Mouse (Mus musculus) liver, postnatal 0 days (tissue): ENCODE measurements around the gene Ppef2. TPM values are rescaled to one million over a fixed set of nuclear protein-coding genes. Genes with fewer than 3 reads are reported as not detected.

Experiments
- ATAC-seq: fragments of 200-750 bp; cut with Nextera tagmentation; 2 replicates; pipeline ENCODE4 v1.8.0; 2017; ENCODE audit warnings: mild to moderate bottlenecking, moderate library complexity
- DNase-seq: peaks from one replicate; pipeline ENCODE4 v3.0.0-alpha.2; 2016
- H3K27ac ChIP-seq: fragments of 300-500 bp; sonication (generic); 2 replicates; pipeline ENCODE4 v1.5.1; 2014; ENCODE audit warnings: antibody characterized with exemption, moderate library complexity, mild to moderate bottlenecking, low read depth
- H3K27me3 ChIP-seq: fragments of 300-500 bp; sonication (generic); 2 replicates; pipeline ENCODE4 v1.6.1; 2014; ENCODE audit warnings: low read length, control low read depth, mixed read lengths; ENCODE audit not compliant: insufficient read depth
- H3K36me3 ChIP-seq: fragments of 300-500 bp; sonication (generic); replicated peaks from 2 replicates; pipeline ENCODE4 v1.6.1; 2014; ENCODE audit warnings: mild to moderate bottlenecking, control low read depth, low read length, moderate library complexity, mixed read lengths; ENCODE audit not compliant: insufficient read depth
- H3K4me1 ChIP-seq: fragments of 300-500 bp; sonication (generic); 2 replicates; pipeline ENCODE4 v1.6.1; 2014; ENCODE audit warnings: antibody characterized with exemption, mild to moderate bottlenecking, control low read depth; ENCODE audit not compliant: insufficient read depth
- H3K4me2 ChIP-seq: fragments of 300-500 bp; sonication (generic); 2 replicates; pipeline ENCODE4 v1.6.1; 2014; ENCODE audit warnings: low read depth, mild to moderate bottlenecking, low read length, moderate library complexity, mixed read lengths
- H3K4me3 ChIP-seq: fragments of 300-500 bp; sonication (generic); 2 replicates; pipeline ENCODE4 v1.5.1; 2014; ENCODE audit warnings: low read depth, low read length
- H3K9ac ChIP-seq: fragments of 300-500 bp; sonication (generic); replicated peaks from 2 replicates; pipeline ENCODE4 v1.6.1; 2014; ENCODE audit warnings: mild to moderate bottlenecking, moderate library complexity
- H3K9me3 ChIP-seq: fragments of 300-500 bp; sonication (generic); 2 replicates; pipeline ENCODE4 v1.6.1; 2016; ENCODE audit warnings: mild to moderate bottlenecking, control low read depth, low read length, mixed read lengths
- CTCF ChIP-seq: sonication (generic); IDR thresholded peaks from 2 replicates; pipeline ENCODE4 v1.5.1; 2016; ENCODE audit warnings: antibody characterized with exemption, low read depth
- EP300 ChIP-seq: IDR thresholded peaks from 2 replicates; pipeline ENCODE4 v1.6.1; 2016; ENCODE audit warnings: antibody characterized with exemption, low read depth, mild to moderate bottlenecking
- WGBS: fragments of 180-500 bp; shearing (Covaris S2); extraction: QIAGEN DNeasy Blood & Tissue Kit; methylation state at CpG from one replicate; pipeline ENCODE4 v1.1.7; 2014; ENCODE audit not compliant: insufficient replicate concordance; 5-methylcytosine and 5-hydroxymethylcytosine counted together
- polyA plus RNA-seq: library from polyadenylated mRNA; unstranded; fragments of >200 nt; fragmentation: Nextera tagmentation; extraction: Ambion mirVana; gene quantifications from 2 replicates; pipeline ENCODE4 v1.2.1, GENCODE M21; 2015

Ppef2 gene
- polyA plus RNA-seq, 1 experiment from 2014 or later: not detected

- no peak overlapping the region for H3K4me3 ChIP-seq
- no peaks in the 10 kb centered on the region for H3K4me1 ChIP-seq
- DNase-seq (no peak), ATAC-seq (no peak)
- peaks cover 60% of the 10 kb centered on the region for H3K36me3 ChIP-seq
- no peaks in the 10 kb centered on the region for H3K9me3 ChIP-seq
- H3K27me3 ChIP-seq: no peaks in the 10 kb centered on the region
- H3K4me2 ChIP-seq: no peak overlapping the region
- 78% methylated on average over 8 of the region's 8 CpGs for WGBS
- H3K27ac ChIP-seq: no peak overlapping the region
- no peak overlapping the region for H3K9ac ChIP-seq
- TF ChIP-seq EP300: no peak
- no peak for TF ChIP-seq CTCF
Measured at GRCm38 (mm10) chr5:92183071-92183830, 72.8 kb downstream of the Ppef2 start.

Other genes with a start within 250 kb of the Ppef2 start
- gene Cdkl2, start 212.4 kb downstream of the Ppef2 start, polyA plus RNA-seq: 0.73 and 0.90 TPM in 2 replicates
- 46.7 and 50.1 TPM in 2 replicates for gene G3bp2, start 172.6 kb downstream of the Ppef2 start, polyA plus RNA-seq
- gene Uso1, start 118.3 kb downstream of the Ppef2 start, polyA plus RNA-seq: 22.0 and 22.2 TPM in 2 replicates
- not detected in 2 replicates for gene U90926, start 40.9 kb downstream of the Ppef2 start, polyA plus RNA-seq
- gene Naaa, start 21.9 kb upstream of the Ppef2 start, polyA plus RNA-seq: 6.1 and 7.5 TPM in 2 replicates
- 13.1 and 13.4 TPM in 2 replicates for gene Sdad1, start 54.2 kb upstream of the Ppef2 start, polyA plus RNA-seq
- gene Cxcl9, start 71.8 kb upstream of the Ppef2 start, polyA plus RNA-seq: 0.20 and 0.35 TPM in 2 replicates
- gene Art3, start 75.5 kb upstream of the Ppef2 start, polyA plus RNA-seq: 2.3 and 4.0 TPM in 2 replicates
- 7.5 and 8.0 TPM in 2 replicates for gene Cxcl10, start 92.6 kb upstream of the Ppef2 start, polyA plus RNA-seq
- 14.4 and 15.2 TPM in 2 replicates for gene Nup54, start 178.9 kb upstream of the Ppef2 start, polyA plus RNA-seq